Mouse (Mus musculus): ENCODE data around the gene Rbbp8nl.

DNA sequence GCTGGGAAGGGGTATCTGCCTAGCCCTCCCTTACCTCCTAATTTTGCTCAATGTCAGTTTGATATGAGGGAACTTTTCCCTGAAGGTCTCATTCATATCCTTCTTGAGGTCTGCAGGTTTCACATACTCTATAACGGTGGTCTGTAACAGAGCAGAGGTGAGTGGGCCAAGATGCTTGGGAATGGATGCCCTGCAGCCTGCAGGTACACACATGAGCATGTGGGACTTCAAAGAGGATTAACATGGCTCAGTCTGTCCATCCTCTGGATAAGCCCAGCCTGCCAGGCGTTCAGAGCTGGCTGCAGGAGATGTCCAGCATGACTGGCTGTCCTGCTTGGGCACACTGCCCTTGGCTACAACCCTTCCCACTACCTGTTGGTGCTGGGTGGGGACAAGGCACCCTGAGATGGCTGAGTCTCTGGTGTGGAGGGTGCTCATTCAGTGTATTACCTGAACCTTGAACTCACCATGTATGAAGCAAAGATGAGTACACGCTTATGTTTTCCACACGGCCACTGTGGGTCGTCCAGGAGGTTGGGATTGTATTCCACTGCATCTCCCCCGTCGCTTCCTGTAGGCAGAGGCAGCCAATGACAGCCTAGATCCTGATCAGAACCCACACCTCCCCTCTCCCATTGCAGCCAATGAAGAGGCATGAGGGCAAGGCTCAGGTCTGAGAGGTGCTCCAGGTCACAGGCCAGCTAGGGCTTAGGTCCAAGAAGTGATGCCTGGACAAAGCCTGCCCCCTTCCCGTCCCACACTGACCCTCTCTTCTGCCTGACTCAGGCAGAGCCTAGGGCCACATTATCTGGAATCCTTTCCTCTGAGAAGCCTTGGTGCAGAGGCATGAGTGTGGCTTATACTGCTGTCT, 28.8 kb downstream of the Rbbp8nl start:
- TF ChIP-seq CTCF (IDR thresholded peaks at IDR 0.05; ENCODE audit: borderline replicate concordance, extremely low read depth, insufficient read depth, insufficient read length) (no peak), POLR2A (IDR thresholded peaks at IDR 0.05; ENCODE audit: borderline replicate concordance, extremely low read depth, insufficient read depth, insufficient read length, poor library complexity, severe bottlenecking) (no peak)
